Mouse (Mus musculus) embryonic fibroblast, embryonic 13.5 days (primary cell): ENCODE results near the gene Pcx. TPM values are rescaled to one million over a fixed set of nuclear protein-coding genes. Genes with fewer than 3 reads are reported as not detected.

ENCODE experiments used
- H3K27ac ChIP-seq: 2 replicates; pipeline ENCODE4 v1.5.1; 2012; ENCODE audit warnings: low read length, control low read depth, inconsistent platforms; ENCODE audit not compliant: insufficient read depth
- H3K4me1 ChIP-seq: 2 replicates; pipeline ENCODE4 v1.6.1; 2011; ENCODE audit warnings: low read length; ENCODE audit not compliant: control insufficient read depth, insufficient read depth
- H3K4me3 ChIP-seq: 2 replicates; pipeline ENCODE4 v1.5.1; 2011; ENCODE audit warnings: mild to moderate bottlenecking, control low read depth, low read length; ENCODE audit not compliant: insufficient read depth
- CTCF ChIP-seq: IDR thresholded peaks from 2 replicates; pipeline ENCODE4 v1.5.1; 2011; ENCODE audit warnings: mild to moderate bottlenecking, control low read depth, low read length, moderate library complexity, borderline replicate concordance; ENCODE audit not compliant: insufficient read depth
- POLR2A ChIP-seq: IDR thresholded peaks from 2 replicates; pipeline ENCODE4 v1.6.1; 2011; ENCODE audit warnings: low read depth, mild to moderate bottlenecking, control low read depth, low read length, moderate library complexity
- polyA plus RNA-seq: library from polyadenylated mRNA; stranded (reverse); fragments of >200 nt; gene quantifications from 2 replicates; pipeline ENCODE4 v1.2.4, GENCODE M21; 2011; ENCODE audit warnings: low read depth; ENCODE audit not compliant: missing spikeins, insufficient read length

The Pcx gene
- polyA plus RNA-seq, 1 experiment, result 16.4 TPM

DNA sequence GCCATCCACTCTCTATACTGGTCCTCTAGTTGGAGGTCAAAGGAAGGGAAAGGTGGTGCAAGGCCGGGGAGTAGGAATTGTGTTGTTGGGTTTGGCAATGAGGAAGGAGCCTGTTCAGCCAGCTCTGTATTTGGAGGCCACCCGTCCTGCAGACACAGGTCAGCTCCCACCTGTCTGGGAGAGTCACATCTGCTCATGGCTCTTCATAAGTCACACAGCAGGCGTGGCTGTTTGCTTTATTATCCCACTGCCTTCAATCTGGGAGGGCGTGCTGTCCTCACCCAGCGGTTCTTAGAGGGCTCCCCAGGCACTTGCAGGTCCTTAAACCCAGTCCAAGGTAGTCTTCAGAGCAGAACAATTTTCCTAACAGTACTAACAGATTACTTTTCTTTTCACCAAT, 49.9 kb downstream of the Pcx start:
- TF ChIP-seq POLR2A, result no peak
- no peak for TF ChIP-seq CTCF
- Histone ChIP-seq H3K4me3 (no peak overlapping the region), H3K27ac (no peak overlapping the region), H3K4me1 (no peaks in the 10 kb centered on the region)

DNA sequence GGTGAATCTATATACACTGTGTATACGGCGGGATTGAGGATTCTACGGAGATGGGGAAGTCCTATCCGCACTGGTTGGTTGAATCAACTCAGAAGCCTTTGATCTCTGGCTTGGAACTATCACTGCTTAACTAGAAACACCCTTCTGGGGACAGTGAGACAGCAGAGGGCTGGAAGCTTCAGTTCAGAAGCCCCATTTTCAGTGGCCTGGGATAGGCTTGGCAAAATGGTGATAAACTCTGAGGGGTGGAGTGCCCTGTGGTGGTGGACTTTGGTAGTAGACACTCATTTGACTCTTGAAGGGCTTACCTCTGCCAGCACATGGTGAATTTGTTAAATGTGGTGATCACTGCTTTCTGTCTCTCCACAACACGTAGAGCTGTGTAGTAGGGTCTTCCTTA, 55.4 kb downstream of the Pcx start:
- TF ChIP-seq POLR2A (no peak), CTCF (no peak)
- Histone ChIP-seq H3K4me3 (no peak overlapping the region), H3K27ac (no peak overlapping the region), H3K4me1 (no peaks in the 10 kb centered on the region)

- H3K27ac ChIP-seq, result no peak overlapping the region
- H3K4me3 ChIP-seq, result no peak overlapping the region
- TF ChIP-seq POLR2A (no peak), CTCF (no peak)
- H3K4me1 ChIP-seq, result no peaks in the 10 kb centered on the region
These were observed 56.6 kb downstream of the Pcx start for GRCm38 (mm10) chr19:4566880-4567279.

GRCm38 (mm10) chr19:4567665-4568064, 57.4 kb downstream of the Pcx start:
- Histone ChIP-seq H3K4me1 (no peaks in the 10 kb centered on the region), H3K27ac (no peak overlapping the region), H3K4me3 (no peak overlapping the region)
- TF ChIP-seq CTCF (no peak), POLR2A (no peak)

DNA sequence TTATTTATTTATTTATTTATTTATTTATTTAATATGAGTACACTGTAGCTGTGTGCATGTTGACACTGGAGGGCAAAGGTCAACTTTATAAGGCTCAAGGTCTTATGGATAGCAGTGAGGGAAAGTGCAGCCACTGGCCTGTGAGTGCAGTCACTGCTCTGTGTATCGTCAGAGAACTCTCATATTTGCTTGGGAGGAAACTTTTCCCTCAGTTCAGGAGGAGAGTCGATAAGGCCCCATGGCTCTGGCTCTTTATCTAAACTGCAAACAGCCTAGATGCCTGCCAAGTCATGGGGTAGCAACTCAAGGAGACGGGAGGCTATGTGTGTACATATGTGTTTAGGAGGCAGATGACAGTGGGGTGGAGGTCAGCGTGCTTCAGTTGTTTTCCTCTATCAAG, 58.6 kb downstream of the Pcx start:
- TF ChIP-seq POLR2A (no peak), CTCF (no peak)
- no peaks in the 10 kb centered on the region for H3K4me1 ChIP-seq
- no peak overlapping the region for H3K4me3 ChIP-seq
- H3K27ac ChIP-seq, result no peak overlapping the region

DNA sequence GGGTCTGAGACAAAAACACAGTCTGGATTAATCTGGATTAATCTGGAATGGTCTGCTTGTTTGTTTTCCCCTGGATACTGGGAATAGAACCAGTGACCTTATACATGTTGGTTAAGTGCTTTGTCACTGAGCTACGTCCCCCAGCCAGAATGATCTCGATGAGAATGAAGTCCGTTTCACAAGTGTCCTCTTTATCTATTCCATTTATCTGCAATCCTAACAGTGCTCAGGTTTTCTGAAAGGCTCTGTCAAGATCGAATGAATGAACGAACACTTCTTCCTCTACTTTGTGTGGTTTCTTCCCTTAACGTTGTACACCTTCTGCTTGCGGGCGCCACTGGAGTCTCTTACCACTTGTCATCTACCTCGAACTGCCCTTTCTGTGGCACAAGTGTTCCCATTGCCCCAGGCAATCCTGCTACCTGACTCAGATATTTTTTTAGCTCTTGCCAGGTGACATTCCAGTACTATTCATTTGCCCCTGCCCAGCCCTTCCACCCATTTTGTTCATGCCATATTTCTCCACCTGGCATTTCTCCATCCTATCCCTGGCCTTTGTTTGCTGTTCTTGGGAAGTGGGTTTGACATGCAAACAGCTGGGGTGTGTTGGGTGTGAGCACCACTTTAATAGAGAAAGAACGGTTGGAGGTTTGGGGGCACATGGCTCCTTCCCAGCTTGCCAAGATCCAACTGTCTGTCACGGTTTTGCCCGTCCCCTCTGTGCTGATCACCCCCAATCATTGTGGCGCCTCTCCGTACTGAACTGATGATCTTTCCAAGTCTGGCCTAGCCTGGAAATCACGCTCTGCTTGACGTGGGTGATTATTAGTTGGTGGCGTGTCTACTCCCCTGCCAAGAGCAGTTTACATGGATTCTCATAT, 59.3 kb downstream of the Pcx start:
- H3K4me3 ChIP-seq, result no peak overlapping the region
- no peak for TF ChIP-seq POLR2A
- TF ChIP-seq CTCF, result no peak
- H3K27ac ChIP-seq, result no peak overlapping the region
- no peaks in the 10 kb centered on the region for H3K4me1 ChIP-seq

GRCm38 (mm10) chr19:4570237-4570613, 60.0 kb downstream of the Pcx start:
- no peak for TF ChIP-seq CTCF
- no peak for TF ChIP-seq POLR2A
- Histone ChIP-seq H3K4me3 (no peak overlapping the region), H3K4me1 (no peaks in the 10 kb centered on the region), H3K27ac (no peak overlapping the region)

- TF ChIP-seq CTCF, result no peak
- TF ChIP-seq POLR2A, result no peak
- Histone ChIP-seq H3K4me3 (no peak overlapping the region), H3K4me1 (no peaks in the 10 kb centered on the region), H3K27ac (no peak overlapping the region)
These were observed 60.5 kb downstream of the Pcx start for GRCm38 (mm10) chr19:4570815-4571214.

DNA sequence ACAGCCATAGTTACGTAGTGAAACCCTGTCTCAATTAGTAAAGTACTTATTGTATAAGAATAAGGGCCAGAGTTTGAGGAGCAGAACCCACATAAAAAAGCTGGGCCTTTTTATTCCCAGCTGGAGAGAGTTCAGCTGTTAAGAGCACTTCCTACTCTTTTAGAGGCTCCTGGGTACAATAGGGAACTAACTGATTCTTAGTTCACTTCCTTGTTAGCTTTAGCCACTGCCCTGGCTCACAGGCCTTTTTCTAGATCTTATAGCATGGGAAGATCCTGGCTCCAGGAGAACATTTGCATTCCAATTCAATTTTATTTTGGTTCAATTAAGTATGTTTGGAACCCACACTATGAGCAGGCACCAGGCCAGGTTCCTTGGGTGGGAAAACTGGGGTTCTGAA, 61.4 kb downstream of the Pcx start:
- no peak overlapping the region for H3K4me3 ChIP-seq
- H3K27ac ChIP-seq, result no peak overlapping the region
- no peak for TF ChIP-seq CTCF
- TF ChIP-seq POLR2A, result no peak
- no peaks in the 10 kb centered on the region for H3K4me1 ChIP-seq

- H3K4me3 ChIP-seq, result no peak overlapping the region
- no peak for TF ChIP-seq CTCF
- TF ChIP-seq POLR2A, result no peak
- H3K27ac ChIP-seq, result no peak overlapping the region
- H3K4me1 ChIP-seq, result no peaks in the 10 kb centered on the region
These were observed 61.8 kb downstream of the Pcx start for GRCm38 (mm10) chr19:4572061-4572460.

DNA sequence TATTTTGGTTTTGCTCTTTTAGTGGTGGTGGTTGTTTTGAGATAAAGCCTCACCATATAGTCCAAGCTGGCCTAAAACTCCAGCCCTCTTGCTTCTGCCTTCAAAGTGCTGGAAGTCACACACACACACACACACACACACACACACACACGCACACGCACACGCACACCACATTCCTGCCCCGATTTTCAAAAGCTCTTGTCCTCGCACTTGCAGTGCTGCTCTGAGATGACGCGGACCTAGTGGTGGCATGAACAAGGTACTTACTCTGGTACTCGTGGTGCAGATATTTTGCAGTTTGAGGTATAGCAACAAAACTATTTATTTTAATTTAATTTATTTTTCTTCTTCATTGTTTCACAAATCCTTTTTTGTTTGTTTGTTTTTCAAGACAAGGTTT, 62.2 kb downstream of the Pcx start:
- TF ChIP-seq POLR2A (no peak), CTCF (no peak)
- Histone ChIP-seq H3K4me1 (no peaks in the 10 kb centered on the region), H3K4me3 (no peak overlapping the region), H3K27ac (no peak overlapping the region)
